Mouse (Mus musculus) cerebellum, adult 2 months (tissue): ENCODE data around the gene 4933428G20Rik.

Experiments used
- CTCF ChIP-seq: fragments of 200-500 bp; IDR thresholded peaks from 2 replicates; pipeline ENCODE4 v1.5.1; 2011; ENCODE audit warnings: low read depth, mild to moderate bottlenecking, control low read depth, low read length, moderate library complexity, borderline replicate concordance; ENCODE audit not compliant: insufficient read depth
- POLR2A ChIP-seq: fragments of 200-500 bp; IDR thresholded peaks from 2 replicates; pipeline ENCODE4 v1.6.1; 2011; ENCODE audit warnings: low read length, control low read depth, borderline replicate concordance; ENCODE audit not compliant: insufficient read depth

DNA sequence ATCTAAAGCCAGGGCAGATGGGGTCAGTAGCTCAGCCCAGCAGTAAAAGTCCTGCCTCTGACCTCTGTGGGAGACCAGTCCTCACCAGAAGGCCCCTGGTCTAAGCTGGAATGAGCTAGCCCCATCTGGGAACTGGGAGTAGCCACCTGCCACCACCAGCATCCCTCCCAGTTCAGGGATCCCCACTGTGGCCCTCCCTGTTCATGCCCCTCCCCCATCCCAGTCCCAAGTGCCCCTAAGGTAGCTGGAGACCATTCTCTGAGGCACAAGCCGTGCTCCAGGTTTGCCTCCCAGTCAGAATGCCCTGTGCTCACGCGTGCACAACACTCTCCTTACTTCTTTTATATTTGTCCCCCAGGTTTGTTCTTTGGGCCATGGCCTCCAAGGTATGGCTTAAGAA, 12.9 kb upstream of the 4933428G20Rik start:
- TF ChIP-seq POLR2A (no peak), CTCF (no peak)
